Mouse (Mus musculus): ENCODE results near the gene Olfr318. TPM values are rescaled to one million over a fixed set of nuclear protein-coding genes. Genes with fewer than 3 reads are reported as not detected.
"Not testable (repeated sequence)": the region's sequence is repeated elsewhere in the genome, so short reads cannot be mapped to it uniquely, and the experiment has no call there.

Olfr318 gene
- not detected for total RNA-seq (2018; cell fraction: chromatin; rRNA removed)
- total RNA-seq (2018; cell fraction: cytosol; rRNA removed) = not detected
- total RNA-seq (2018; cell fraction: nucleus; rRNA removed) = not detected
- polyA plus RNA-seq (2018) = not detected in 3 replicates

DNA sequence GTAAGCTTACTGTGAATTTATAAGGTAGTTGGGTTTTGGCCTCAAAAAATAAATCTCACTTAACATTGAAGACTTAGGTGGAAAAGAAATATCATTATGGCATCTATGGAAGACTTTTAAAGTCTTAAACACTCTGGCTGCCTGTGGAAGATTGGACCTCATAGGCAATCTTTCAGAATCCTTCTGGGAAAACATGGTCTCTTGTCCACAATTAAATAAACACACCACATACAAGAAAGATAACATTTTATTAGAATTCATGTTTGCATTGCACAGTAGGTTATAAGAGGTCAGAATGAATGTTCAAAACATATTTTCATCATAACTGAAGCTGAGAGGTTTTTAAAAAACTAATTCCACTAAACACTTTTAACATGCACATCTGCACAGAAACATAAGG, at the start of gene Olfr318:
TSS of gene Olfr318 (minus strand) at position 101 of the 400 bp plus-strand sequence.
- no peak within 1 kb of the TSS for H3K4me3 ChIP-seq (ENCODE audit: inconsistent target)
- no peak within 1 kb of the TSS for H3K27ac ChIP-seq
- H3K79me2 ChIP-seq (ENCODE audit: inconsistent target) = no peaks in the 10 kb centered on the region
- H3K36me3 ChIP-seq (ENCODE audit: inconsistent target) = no peaks in the 10 kb centered on the region

DNA sequence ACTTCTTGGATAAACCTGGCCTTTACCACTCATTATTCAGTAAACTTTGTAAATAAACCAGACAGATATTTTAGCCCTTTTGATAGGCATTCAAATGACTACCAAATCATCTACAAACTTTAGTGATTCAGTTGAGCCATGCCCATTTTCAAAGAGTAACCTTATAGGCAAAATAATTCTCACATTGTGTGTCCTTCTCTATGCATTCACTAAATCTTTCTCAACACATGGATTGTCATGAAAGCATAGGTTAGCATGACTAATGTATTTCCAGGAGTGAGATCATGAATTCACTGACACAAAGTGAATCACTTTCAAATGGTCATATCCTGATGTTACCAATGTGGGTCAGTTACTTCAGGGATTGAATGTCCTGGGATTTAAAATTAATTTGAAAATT, 49.1 kb upstream of the Olfr318 start, which contains the start of gene Olfr315:
TSS of gene Olfr315 (plus strand) at position 301 of the 400 bp plus-strand sequence.
- Histone ChIP-seq H3K27ac (no peak within 1 kb of the TSS), H3K79me2 (ENCODE audit: inconsistent target) (no peaks in the 10 kb centered on the region), H3K36me3 (ENCODE audit: inconsistent target) (no peaks in the 10 kb centered on the region), H3K4me3 (ENCODE audit: inconsistent target) (no peak within 1 kb of the TSS)

DNA sequence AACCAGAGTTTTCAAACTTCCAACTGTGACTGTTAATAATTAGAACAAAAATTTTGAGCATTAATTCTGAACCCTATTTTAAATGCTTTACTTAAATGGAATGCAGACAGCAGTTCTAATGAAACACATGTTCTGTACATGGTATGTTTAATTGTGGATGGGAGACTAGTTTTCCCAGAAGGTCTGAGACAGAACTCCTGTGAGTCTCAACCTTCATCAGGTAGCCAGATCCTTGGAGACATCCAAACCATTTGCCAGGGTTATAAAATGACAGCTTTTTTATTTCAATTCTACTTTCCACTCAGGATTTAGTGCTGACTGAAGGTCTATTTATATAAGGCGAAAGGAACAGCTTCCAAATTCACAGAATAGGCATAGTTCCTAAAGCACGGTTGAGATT, 28.6 kb upstream of the Olfr318 start, which contains the start of gene Olfr316:
TSS of gene Olfr316 (plus strand) at position 301 of the 400 bp plus-strand sequence.
- 85% methylated on average over 2 of the region's 2 CpGs for WGBS (ENCODE audit: missing documents)
- Histone ChIP-seq H3K36me3 (ENCODE audit: inconsistent target) (no peaks in the 10 kb centered on the region), H3K27ac (no peak within 1 kb of the TSS)

DNA sequence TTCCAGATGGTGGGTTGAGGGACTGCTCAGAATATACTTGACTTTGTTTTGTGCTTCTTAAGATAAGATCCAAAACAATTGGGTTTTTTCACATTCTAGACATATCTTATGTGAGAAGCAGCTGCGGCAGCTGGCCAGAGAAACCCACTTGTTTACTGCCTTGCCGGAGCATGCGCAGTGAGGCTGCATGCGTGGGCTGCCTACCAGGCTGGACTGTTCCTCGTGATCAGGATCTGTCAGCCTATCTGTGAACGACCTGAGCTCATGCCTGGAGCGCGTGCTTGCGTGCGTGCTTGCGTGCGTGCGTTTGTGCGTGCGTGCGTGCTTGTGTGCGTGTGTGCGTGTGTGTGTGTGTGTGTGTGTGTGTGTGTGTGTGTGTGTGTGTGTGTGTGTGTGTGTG, 27.3 kb upstream of the Olfr318 start:
- not testable (repeated sequence) for H3K79me2 ChIP-seq (ENCODE audit: inconsistent target); H3K36me3 ChIP-seq (ENCODE audit: inconsistent target); H3K27ac ChIP-seq; H3K4me3 ChIP-seq (ENCODE audit: inconsistent target)
- 91% methylated on average over 6 of the region's 18 CpGs for WGBS (ENCODE audit: missing documents)

More for the DNA sequence above, 28.6 kb upstream of the Olfr318 start, which contains the start of gene Olfr316:
- H3K4me3 ChIP-seq (ENCODE audit: inconsistent target) = no peak within 1 kb of the TSS
- H3K79me2 ChIP-seq (ENCODE audit: inconsistent target) = no peaks in the 10 kb centered on the region

DNA sequence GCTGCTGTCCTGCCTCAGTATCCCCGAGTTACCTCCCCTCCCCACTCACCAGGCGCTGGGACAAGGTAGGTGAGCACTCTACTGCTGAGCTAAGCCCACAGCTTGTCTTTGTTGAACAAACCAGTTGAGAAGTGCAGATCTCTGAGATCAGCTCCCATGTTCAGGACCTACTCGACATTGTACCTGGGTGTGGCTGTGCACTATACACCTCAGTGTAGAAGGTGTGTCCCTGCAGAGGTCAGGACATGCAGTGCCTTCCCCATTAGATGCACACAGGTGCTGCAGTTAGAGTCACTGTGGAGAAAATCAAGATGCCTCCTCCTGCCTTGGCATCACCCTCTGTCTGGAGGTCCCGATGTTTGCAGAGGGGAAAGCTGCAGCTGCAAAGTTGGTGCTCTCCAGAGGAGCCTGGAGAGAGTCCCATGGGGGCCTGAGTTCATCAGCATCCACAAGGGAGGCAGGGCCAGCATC, 15.0 kb upstream of the Olfr318 start, which contains the start of gene Olfr317:
TSS of gene Olfr317 (minus strand) at position 421 of the 471 bp plus-strand sequence.
- H3K79me2 ChIP-seq (ENCODE audit: inconsistent target) = no peaks in the 10 kb centered on the region
- 71% methylated on average over 4 of the region's 4 CpGs for WGBS (ENCODE audit: missing documents)
- H3K27ac ChIP-seq = no peak within 1 kb of the TSS
- no peaks in the 10 kb centered on the region for H3K36me3 ChIP-seq (ENCODE audit: inconsistent target)
- H3K4me3 ChIP-seq (ENCODE audit: inconsistent target) = no peak within 1 kb of the TSS

DNA sequence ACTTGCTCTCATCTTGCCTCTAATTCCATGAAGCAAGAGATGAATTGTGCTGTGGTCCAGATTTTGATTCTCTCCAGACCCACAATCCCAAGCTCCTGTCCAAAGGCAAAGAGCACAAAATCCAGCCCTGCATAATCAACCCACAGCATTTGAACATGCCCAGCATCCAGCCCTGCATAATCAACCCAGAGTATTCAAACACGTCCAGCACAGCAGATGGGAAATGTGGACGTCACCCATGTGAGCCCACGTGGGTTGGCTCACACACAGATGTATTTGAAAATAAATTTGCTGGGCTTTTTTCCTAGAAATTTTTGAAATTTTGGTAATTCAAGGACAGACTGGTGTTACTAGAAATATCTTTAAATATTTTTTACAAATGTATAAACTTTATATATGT, 9.6 kb upstream of the Olfr318 start:
- Histone ChIP-seq H3K27ac (no peak overlapping the region), H3K4me3 (ENCODE audit: inconsistent target) (no peak overlapping the region), H3K79me2 (ENCODE audit: inconsistent target) (no peaks in the 10 kb centered on the region), H3K36me3 (ENCODE audit: inconsistent target) (no peaks in the 10 kb centered on the region)
- 71% methylated on average over 3 of the region's 3 CpGs for WGBS (ENCODE audit: missing documents)

DNA sequence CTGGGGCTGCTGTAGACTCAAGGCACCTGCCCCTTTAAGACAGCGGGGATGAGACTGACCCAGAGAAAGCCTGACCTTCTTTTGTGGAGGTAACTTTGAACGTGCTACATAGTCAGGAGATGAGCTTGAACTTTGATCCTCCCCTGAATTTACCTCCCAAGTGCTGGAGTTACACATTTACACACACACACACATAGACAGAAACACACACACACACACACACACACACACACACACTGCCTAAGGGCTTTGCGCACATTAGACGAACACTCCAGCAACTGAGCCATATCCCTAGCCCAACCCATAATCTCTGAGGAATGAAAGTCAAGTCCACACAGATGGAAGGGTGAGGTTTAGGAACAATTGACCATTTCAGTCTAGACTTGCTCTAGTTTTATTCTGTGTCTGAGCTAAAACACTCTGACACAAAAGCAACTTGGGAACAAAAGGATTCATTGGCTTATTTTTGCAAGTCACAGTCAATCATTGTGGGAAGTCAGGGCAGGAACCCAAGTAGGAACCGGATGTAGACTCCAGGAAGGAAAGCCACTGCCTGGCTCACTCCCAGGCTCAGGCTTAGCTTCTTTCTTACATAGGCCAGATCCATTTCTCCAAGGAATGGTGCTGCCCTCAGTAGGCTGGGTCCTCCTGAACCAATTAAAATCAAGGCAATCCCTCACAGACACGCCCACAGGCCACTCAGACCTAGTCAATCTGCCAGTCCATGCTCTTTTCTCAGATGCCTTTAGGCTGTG, 4.3 kb upstream of the Olfr318 start:
- H3K79me2 ChIP-seq (ENCODE audit: inconsistent target); H3K4me3 ChIP-seq (ENCODE audit: inconsistent target); H3K27ac ChIP-seq; H3K36me3 ChIP-seq (ENCODE audit: inconsistent target): not testable (repeated sequence)
- WGBS (ENCODE audit: missing documents) = 85% methylated on average over 6 of the region's 6 CpGs

DNA sequence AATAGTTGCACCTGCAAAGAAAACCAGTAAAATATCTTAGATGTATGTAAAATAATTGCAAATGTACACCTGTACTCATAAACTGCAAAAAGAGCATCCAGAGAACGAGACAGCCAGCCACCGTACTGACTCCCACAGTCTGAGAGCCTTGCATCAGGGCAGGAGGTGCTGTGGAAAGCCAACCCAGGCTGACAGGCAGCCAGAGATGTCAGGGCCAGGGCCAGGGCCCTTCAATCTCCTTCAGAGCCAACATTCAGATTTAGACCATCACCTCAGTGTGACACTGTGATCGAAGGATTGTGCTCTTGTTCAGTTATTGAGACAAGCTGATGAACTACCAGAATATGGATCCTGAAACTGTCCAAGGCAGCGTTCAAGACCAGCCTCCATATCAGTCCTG, 4.1 kb downstream of the Olfr318 start:
- whole genome bisulfite sequencing (ENCODE audit: missing documents) = 94% methylated on average over 4 of the region's 4 CpGs
- no peak overlapping the region for H3K4me3 ChIP-seq (ENCODE audit: inconsistent target)
- H3K27ac ChIP-seq = no peak overlapping the region
- H3K79me2 ChIP-seq (ENCODE audit: inconsistent target) = no peaks in the 10 kb centered on the region
- H3K36me3 ChIP-seq (ENCODE audit: inconsistent target) = no peaks in the 10 kb centered on the region

DNA sequence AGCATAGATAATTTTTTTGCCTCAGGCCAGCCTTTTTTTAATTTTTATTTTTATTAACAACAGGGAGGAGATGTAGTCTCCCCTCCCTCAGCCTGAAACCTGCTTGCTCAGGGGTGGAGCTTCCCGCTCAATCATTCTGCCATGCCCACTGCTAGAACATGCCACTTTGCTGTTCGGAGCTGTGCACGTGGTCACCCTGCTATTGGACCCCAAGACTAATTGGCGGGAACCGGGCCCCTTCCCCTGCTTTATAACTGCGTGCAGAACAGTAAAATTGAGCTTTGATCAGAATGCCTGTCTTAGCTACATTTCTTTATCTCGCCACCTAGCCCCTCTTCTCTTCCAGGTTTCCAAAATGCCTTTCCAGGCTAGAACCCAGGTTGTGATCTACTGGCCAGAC, 6.1 kb downstream of the Olfr318 start:
- not testable (repeated sequence) for H3K4me3 ChIP-seq (ENCODE audit: inconsistent target); H3K27ac ChIP-seq; H3K36me3 ChIP-seq (ENCODE audit: inconsistent target); H3K79me2 ChIP-seq (ENCODE audit: inconsistent target)
- WGBS (ENCODE audit: missing documents) = 100% methylated on average over 2 of the region's 7 CpGs

DNA sequence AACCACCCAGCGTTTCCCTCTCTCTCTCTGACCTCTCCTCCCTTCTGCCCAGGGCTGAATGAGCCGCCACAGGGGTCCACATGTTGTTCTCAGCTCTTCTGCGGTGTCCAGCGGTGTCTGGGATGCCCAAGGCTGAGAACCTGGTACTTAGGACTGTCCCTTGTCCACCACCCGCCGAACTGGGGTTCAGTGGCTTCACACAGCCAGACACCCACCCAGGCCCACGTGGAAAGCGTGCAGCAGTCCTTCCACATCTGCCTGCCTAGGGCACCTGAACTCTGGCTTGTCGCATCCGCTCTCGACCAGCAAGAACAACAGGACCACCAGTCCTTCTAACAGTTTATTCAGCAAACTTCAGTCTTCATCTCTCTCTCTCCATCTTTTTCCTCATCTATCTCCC, 14.7 kb downstream of the Olfr318 start:
- WGBS (ENCODE audit: missing documents) = 81% methylated on average over 11 of the region's 11 CpGs

DNA sequence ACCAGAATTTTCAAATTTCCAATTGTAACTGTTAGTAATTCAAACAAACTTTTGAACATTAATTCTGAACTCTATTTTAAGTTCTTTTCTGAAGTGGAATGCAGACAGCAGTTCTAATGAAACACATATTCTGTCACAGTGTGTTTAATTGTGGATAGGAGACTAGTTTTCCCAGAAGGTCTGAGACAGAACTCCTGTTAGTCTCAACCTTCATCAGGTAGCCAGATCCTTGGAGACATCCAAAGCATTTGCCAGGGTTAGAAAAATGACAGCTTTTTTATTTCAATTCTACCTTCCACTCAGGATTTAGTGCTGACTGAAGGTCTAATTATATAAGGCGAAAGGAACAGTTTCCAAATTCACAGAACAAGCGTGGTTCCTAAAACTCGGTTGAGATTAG, 25.0 kb downstream of the Olfr318 start, which contains the start of gene Olfr319:
TSS of gene Olfr319 (plus strand) at position 301 of the 400 bp plus-strand sequence.
- no peaks in the 10 kb centered on the region for H3K79me2 ChIP-seq (ENCODE audit: inconsistent target)
- H3K4me3 ChIP-seq (ENCODE audit: inconsistent target) = no peak within 1 kb of the TSS
- no peaks in the 10 kb centered on the region for H3K36me3 ChIP-seq (ENCODE audit: inconsistent target)
- WGBS (ENCODE audit: missing documents) = 74% methylated on average over 3 of the region's 3 CpGs
- H3K27ac ChIP-seq = no peak within 1 kb of the TSS

More for the DNA sequence above, 14.7 kb downstream of the Olfr318 start:
- no peak overlapping the region for H3K4me3 ChIP-seq (ENCODE audit: inconsistent target)
- no peaks in the 10 kb centered on the region for H3K79me2 ChIP-seq (ENCODE audit: inconsistent target)
- no peaks in the 10 kb centered on the region for H3K36me3 ChIP-seq (ENCODE audit: inconsistent target)
- no peak overlapping the region for H3K27ac ChIP-seq

DNA sequence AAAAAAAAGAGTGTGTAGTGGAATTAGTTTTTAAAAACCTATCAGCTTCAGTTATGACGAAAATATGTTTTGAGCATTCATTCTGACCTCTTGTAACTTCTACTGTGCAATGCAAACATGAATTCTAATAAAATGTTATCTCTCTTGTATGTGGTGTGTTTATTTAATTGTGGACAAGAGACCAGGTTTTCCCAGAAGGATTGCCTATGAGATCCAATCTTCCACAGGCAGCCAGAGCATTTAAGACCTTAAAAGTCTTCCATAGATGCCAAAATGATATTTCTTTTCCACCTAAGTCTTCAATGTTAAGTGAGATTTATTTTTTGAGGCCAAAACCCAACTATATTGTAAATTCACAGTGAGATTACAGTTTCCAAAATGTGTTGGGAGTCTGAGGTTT, 43.0 kb downstream of the Olfr318 start, which contains the start of gene Olfr320:
TSS of gene Olfr320 (plus strand) at position 301 of the 400 bp plus-strand sequence.
- no peak within 1 kb of the TSS for H3K4me3 ChIP-seq (ENCODE audit: inconsistent target)
- WGBS (ENCODE audit: missing documents) = 92% methylated on average over 1 of the region's 1 CpGs
- H3K27ac ChIP-seq = no peak within 1 kb of the TSS
- H3K36me3 ChIP-seq (ENCODE audit: inconsistent target) = no peaks in the 10 kb centered on the region
- no peaks in the 10 kb centered on the region for H3K79me2 ChIP-seq (ENCODE audit: inconsistent target)

DNA sequence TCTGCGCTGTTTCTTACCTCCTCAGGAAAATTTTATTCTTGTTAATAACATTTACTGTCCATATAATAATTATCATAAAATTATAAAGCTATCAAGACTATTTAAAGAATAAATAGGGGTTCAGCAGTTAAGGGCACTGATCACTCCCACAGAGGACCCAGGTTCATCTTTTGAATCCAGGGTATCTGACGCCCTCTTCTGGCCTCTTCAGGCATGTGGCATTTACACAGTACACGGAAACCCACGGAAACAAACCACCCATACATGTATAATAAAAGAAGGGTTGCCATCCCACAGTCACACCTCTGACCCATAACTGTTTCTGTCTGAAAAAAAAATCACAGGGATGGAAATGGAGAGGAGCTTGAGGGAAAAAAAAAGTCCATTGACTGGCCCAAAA, 52.0 kb downstream of the Olfr318 start:
- no peak overlapping the region for H3K4me3 ChIP-seq (ENCODE audit: inconsistent target)
- H3K79me2 ChIP-seq (ENCODE audit: inconsistent target) = no peaks in the 10 kb centered on the region
- 55% methylated on average over 4 of the region's 4 CpGs for WGBS (ENCODE audit: missing documents)
- H3K36me3 ChIP-seq (ENCODE audit: inconsistent target) = no peaks in the 10 kb centered on the region
- H3K27ac ChIP-seq = no peak overlapping the region

DNA sequence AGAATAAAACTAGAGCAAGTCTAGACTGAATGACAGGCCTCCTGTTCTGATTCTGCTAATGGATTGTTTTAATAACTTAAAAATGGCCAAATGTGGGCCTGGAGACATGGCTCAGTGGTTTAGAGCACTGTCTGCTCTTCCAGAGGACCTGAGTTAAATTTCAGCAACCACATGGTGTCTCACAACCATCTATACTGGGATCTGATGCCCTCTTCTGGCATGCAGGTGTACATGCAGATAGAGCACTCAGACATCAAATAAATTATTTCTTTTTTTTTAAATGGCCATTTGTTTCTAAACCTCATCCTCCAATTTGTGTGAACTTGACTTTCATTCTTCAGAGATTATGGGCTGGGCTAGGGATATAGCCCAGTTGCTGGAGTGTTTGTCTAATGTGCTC, 54.6 kb downstream of the Olfr318 start:
- no peaks in the 10 kb centered on the region for H3K36me3 ChIP-seq (ENCODE audit: inconsistent target)
- H3K4me3 ChIP-seq (ENCODE audit: inconsistent target) = no peak overlapping the region
- no peaks in the 10 kb centered on the region for H3K79me2 ChIP-seq (ENCODE audit: inconsistent target)
- no peak overlapping the region for H3K27ac ChIP-seq

Measured in macrophage (primary cell).